Mouse (Mus musculus) MEL (cell line): Measurements from ENCODE around the gene Coro1a. TPM values are rescaled to one million over a fixed set of nuclear protein-coding genes. Genes with fewer than 3 reads are reported as not detected.

Experiments
- DNase-seq: peaks from one replicate; pipeline ENCODE4 v3.0.0; 2011; ENCODE audit warnings: low read depth, low spot score
- H3K27ac ChIP-seq: 2 replicates; pipeline ENCODE4 v1.5.1; 2012; ENCODE audit warnings: low read depth, mild to moderate bottlenecking, control low read depth, low read length, moderate library complexity; ENCODE audit not compliant: control insufficient read depth
- H3K27me3 ChIP-seq, 2 experiments: fragments of 150-350 bp in 1 of 2; sonication (generic) in 1 of 2; 2 replicates each; pipeline ENCODE4 v1.6.1; 2012; ENCODE audit warnings: low read length in 2 of 2, mild to moderate bottlenecking in 2 of 2, improper control_type of control experiment in 1 of 2, moderate library complexity in 1 of 2; ENCODE audit not compliant: insufficient read depth in 2 of 2, control insufficient read depth in 1 of 2
- H3K36me3 ChIP-seq, 2 experiments: 2 replicates each; pipeline ENCODE4 v1.6.1; 2012 to 2014; ENCODE audit warnings: low read length in 2 of 2, improper control_type of control experiment in 1 of 2, inconsistent platforms in 1 of 2, mild to moderate bottlenecking in 1 of 2; ENCODE audit not compliant: insufficient read depth in 2 of 2, control insufficient read depth in 1 of 2
- H3K4me1 ChIP-seq, 2 experiments: fragments of 150-350 bp in 1 of 2; sonication (generic) in 1 of 2; 2 replicates each; pipeline ENCODE4 v1.6.1; 2012; ENCODE audit warnings: low read length in 2 of 2, improper control_type of control experiment in 1 of 2, mild to moderate bottlenecking in 1 of 2; ENCODE audit not compliant: insufficient read depth in 2 of 2, control insufficient read depth in 1 of 2
- H3K4me3 ChIP-seq, 2 experiments: fragments of 150-350 bp in 1 of 2; sonication (generic) in 1 of 2; 2 replicates each; pipeline ENCODE4 v1.5.1; 2012; ENCODE audit warnings: low read depth in 2 of 2, low read length in 2 of 2, mild to moderate bottlenecking in 2 of 2, moderate library complexity in 2 of 2, control low read depth in 1 of 2, improper control_type of control experiment in 1 of 2; ENCODE audit not compliant: control insufficient read depth in 1 of 2, insufficient read depth in 1 of 2
- H3K79me2 ChIP-seq: 2 replicates; pipeline ENCODE4 v1.6.1; 2012; ENCODE audit warnings: mild to moderate bottlenecking, low read length, moderate library complexity; ENCODE audit not compliant: control insufficient read depth, poor library complexity, insufficient read depth
- H3K9ac ChIP-seq: 2 replicates; pipeline ENCODE4 v1.6.1; 2012; ENCODE audit warnings: low read depth, mild to moderate bottlenecking, control low read depth, low read length, moderate library complexity; ENCODE audit not compliant: control insufficient read depth, poor library complexity, severe bottlenecking
- H3K9me3 ChIP-seq: fragments of 150-350 bp; sonication (generic); replicated peaks from 2 replicates; pipeline ENCODE4 v1.6.1; 2012; ENCODE audit warnings: mild to moderate bottlenecking, low read length, improper control_type of control experiment, moderate library complexity; ENCODE audit not compliant: insufficient read depth
- CHD2 ChIP-seq: IDR thresholded peaks from 2 replicates; pipeline ENCODE4 v1.6.1; 2011; ENCODE audit warnings: low read length, improper control_type of control experiment
- CTCF ChIP-seq, 3 experiments: IDR thresholded peaks in 2 of 3; conservative IDR thresholded peaks in 1 of 3; 2 replicates each; pipeline ENCODE4 v1.5.1; 2011 to 2012; ENCODE audit warnings: low read length in 3 of 3, low read depth in 2 of 3, mild to moderate bottlenecking in 2 of 3, improper control_type of control experiment in 1 of 3, inconsistent platforms in 1 of 3, mixed read lengths in 1 of 3, moderate library complexity in 1 of 3; ENCODE audit not compliant: control insufficient read depth in 1 of 3, insufficient read depth in 1 of 3, poor library complexity in 1 of 3, severe bottlenecking in 1 of 3
- E2F4 ChIP-seq: IDR thresholded peaks from 2 replicates; pipeline ENCODE4 v1.6.1; 2011; ENCODE audit warnings: low read depth, low read length, improper control_type of control experiment, borderline replicate concordance
- ELF1 ChIP-seq: IDR thresholded peaks from 2 replicates; pipeline ENCODE4 v1.6.1; 2014; ENCODE audit warnings: low read depth, mild to moderate bottlenecking, inconsistent platforms, low read length, improper control_type of control experiment, moderate library complexity
- EP300 ChIP-seq, 2 experiments: IDR thresholded peaks; 2 replicates each; pipeline ENCODE4 v1.6.1; 2011; ENCODE audit warnings: improper control_type of control experiment in 2 of 2, low read length in 2 of 2, low read depth in 1 of 2, mild to moderate bottlenecking in 1 of 2
- ETS1 ChIP-seq: IDR thresholded peaks from 2 replicates; pipeline ENCODE4 v1.6.1; 2012; ENCODE audit warnings: low read depth, mild to moderate bottlenecking, inconsistent platforms, low read length, improper control_type of control experiment, moderate library complexity
- GABPA ChIP-seq: IDR thresholded peaks from 2 replicates; pipeline ENCODE4 v1.6.1; 2012; ENCODE audit warnings: low read depth, mild to moderate bottlenecking, inconsistent platforms, low read length, improper control_type of control experiment, moderate library complexity
- GATA1 ChIP-seq: IDR thresholded peaks from 2 replicates; pipeline ENCODE4 v1.6.1; 2011; ENCODE audit warnings: low read depth, low read length, improper control_type of control experiment
- HCFC1 ChIP-seq: IDR thresholded peaks from 2 replicates; pipeline ENCODE4 v1.6.1; 2012; ENCODE audit warnings: low read depth, mild to moderate bottlenecking, inconsistent platforms, low read length, improper control_type of control experiment, moderate library complexity
- JUND ChIP-seq: IDR thresholded peaks from 2 replicates; pipeline ENCODE4 v1.6.1; 2011; ENCODE audit warnings: low read depth, mild to moderate bottlenecking, improper control_type of control experiment, low read length
- KAT2A ChIP-seq: conservative IDR thresholded peaks from 2 replicates; pipeline ENCODE4 v1.6.1; 2012; ENCODE audit warnings: low read depth, low read length, improper control_type of control experiment, inconsistent platforms
- MAFK ChIP-seq: IDR thresholded peaks from 2 replicates; pipeline ENCODE4 v1.6.1; 2011; ENCODE audit warnings: low read depth, mild to moderate bottlenecking, low read length, improper control_type of control experiment, borderline replicate concordance
- MAX ChIP-seq: IDR thresholded peaks from 2 replicates; pipeline ENCODE4 v1.6.1; 2011; ENCODE audit warnings: low read length, improper control_type of control experiment
- MAZ ChIP-seq: IDR thresholded peaks from 2 replicates; pipeline ENCODE4 v1.6.1; 2012; ENCODE audit warnings: low read depth, mild to moderate bottlenecking, inconsistent platforms, low read length, improper control_type of control experiment
- MEF2A ChIP-seq: IDR thresholded peaks from 2 replicates; pipeline ENCODE4 v1.6.1; 2014; ENCODE audit warnings: low read depth, mild to moderate bottlenecking, inconsistent platforms, low read length, improper control_type of control experiment; ENCODE audit not compliant: poor library complexity, insufficient replicate concordance, severe bottlenecking; ENCODE audit errors: extremely low read depth
- MXI1 ChIP-seq: IDR thresholded peaks from 2 replicates; pipeline ENCODE4 v1.6.1; 2011; ENCODE audit warnings: mild to moderate bottlenecking, low read depth, low read length, improper control_type of control experiment
- MYB ChIP-seq: IDR thresholded peaks from 2 replicates; pipeline ENCODE4 v1.6.1; 2011; ENCODE audit warnings: mild to moderate bottlenecking, low read depth, low read length, improper control_type of control experiment
- POLR2A ChIP-seq, 2 experiments: IDR thresholded peaks; 2 replicates each; pipeline ENCODE4 v1.6.1; 2011 to 2012; ENCODE audit warnings: low read length in 2 of 2, mild to moderate bottlenecking in 2 of 2, control low read depth in 1 of 2, improper control_type of control experiment in 1 of 2, low read depth in 1 of 2, moderate library complexity in 1 of 2; ENCODE audit not compliant: control insufficient read depth in 1 of 2, insufficient read depth in 1 of 2, poor library complexity in 1 of 2
- POLR2AphosphoS5 ChIP-seq: IDR thresholded peaks from 2 replicates; pipeline ENCODE4 v1.6.1; 2012; ENCODE audit warnings: low read depth, borderline replicate concordance, mild to moderate bottlenecking, inconsistent platforms, low read length, moderate library complexity, mixed read lengths
- RAD21 ChIP-seq: IDR thresholded peaks from 2 replicates; pipeline ENCODE4 v1.6.1; 2011; ENCODE audit warnings: mild to moderate bottlenecking, low read depth, low read length, improper control_type of control experiment
- RCOR1 ChIP-seq: IDR thresholded peaks from 2 replicates; pipeline ENCODE4 v1.6.1; 2012; ENCODE audit warnings: low read depth, mild to moderate bottlenecking, inconsistent platforms, low read length, improper control_type of control experiment
- SIN3A ChIP-seq: IDR thresholded peaks from 2 replicates; pipeline ENCODE4 v1.6.1; 2012; ENCODE audit warnings: low read length, improper control_type of control experiment, inconsistent platforms
- SMC3 ChIP-seq: IDR thresholded peaks from 2 replicates; pipeline ENCODE4 v1.6.1; 2011; ENCODE audit warnings: low read depth, low read length, improper control_type of control experiment
- TAL1 ChIP-seq: IDR thresholded peaks from 2 replicates; pipeline ENCODE4 v1.6.1; 2012; ENCODE audit warnings: mild to moderate bottlenecking, inconsistent platforms, low read length, moderate library complexity, mixed read lengths
- TBP ChIP-seq: IDR thresholded peaks from 2 replicates; pipeline ENCODE4 v1.8.0; 2011; ENCODE audit warnings: low read depth, low read length, improper control_type of control experiment
- UBTF ChIP-seq: IDR thresholded peaks from 2 replicates; pipeline ENCODE4 v1.6.1; 2012; ENCODE audit warnings: low read depth, mild to moderate bottlenecking, inconsistent platforms, low read length, improper control_type of control experiment, moderate library complexity, borderline replicate concordance; ENCODE audit not compliant: insufficient read depth
- USF1 ChIP-seq: IDR thresholded peaks from 2 replicates; pipeline ENCODE4 v1.6.1; 2014; ENCODE audit warnings: low read depth, mild to moderate bottlenecking, inconsistent platforms, low read length, improper control_type of control experiment, moderate library complexity
- USF2 ChIP-seq, 2 experiments: IDR thresholded peaks; 2 replicates each; pipeline ENCODE4 v1.6.1; 2011 to 2012; ENCODE audit warnings: improper control_type of control experiment in 2 of 2, low read length in 2 of 2, borderline replicate concordance in 1 of 2, inconsistent platforms in 1 of 2, low read depth in 1 of 2, mild to moderate bottlenecking in 1 of 2; ENCODE audit not compliant: insufficient read depth in 1 of 2
- ZC3H11A ChIP-seq: IDR thresholded peaks from 2 replicates; pipeline ENCODE4 v1.6.1; 2012; ENCODE audit warnings: low read depth, mild to moderate bottlenecking, inconsistent platforms, low read length, improper control_type of control experiment
- ZKSCAN1 ChIP-seq: IDR thresholded peaks from 2 replicates; pipeline ENCODE4 v1.6.1; 2012; ENCODE audit warnings: low read depth, mild to moderate bottlenecking, inconsistent platforms, low read length, improper control_type of control experiment, moderate library complexity
- ZNF384 ChIP-seq: IDR thresholded peaks from 2 replicates; pipeline ENCODE4 v1.6.1; 2012; ENCODE audit warnings: low read depth, mild to moderate bottlenecking, inconsistent platforms, low read length, improper control_type of control experiment
- polyA plus RNA-seq, 2 experiments: library from polyadenylated mRNA; stranded (reverse) in 1 of 2; unstranded in 1 of 2; fragments of >175 nt in 1 of 2; fragments of >200 nt in 1 of 2; gene quantifications; 2 replicates each; pipeline versions ENCODE4 v1.2.1 to v1.2.4; 2012; ENCODE audit warnings: low replicate concordance in 2 of 2, low read depth in 1 of 2; ENCODE audit not compliant: insufficient read length in 2 of 2, insufficient read depth in 1 of 2, missing spikeins in 1 of 2
- total RNA-seq: library from RNA; depleted of rRNA; stranded (reverse); fragments of 300-350 nt; gene quantifications from 2 replicates; pipeline ENCODE4 v1.2.3, GENCODE M21; 2012

Gene Coro1a
- total and polyA plus RNA-seq, 3 experiments = 195 to 204 TPM; not detected in 1

- peak; percentile 55; the same call in 1 of the 2 replicates for TF ChIP-seq MXI1
- no peak for TF ChIP-seq CHD2
- no peak for TF ChIP-seq ELF1
- no peak for TF ChIP-seq ZNF384
- TF ChIP-seq GABPA = no peak
- no peak for TF ChIP-seq TAL1
- TF ChIP-seq RCOR1 = no peak
- no peak for TF ChIP-seq MAX
- no peak for TF ChIP-seq USF1
- TF ChIP-seq POLR2AphosphoS5 = no peak
- TF ChIP-seq UBTF = 0 out of 2 replicates have a peak, but pooled peaks have one; percentile 82
- TF ChIP-seq E2F4 = no peak
- TF ChIP-seq KAT2A = no peak
Observed at GRCm38 (mm10) chr7:126703757-126704077, 3.9 kb downstream of the Coro1a start (continued).

- Histone ChIP-seq H3K79me2 (peaks cover 27% of the 10 kb centered on the region), H3K36me3 (peaks cover 0 to 28% of the 10 kb centered on the region in 2 experiments; a peak in 2 of 4 replicates), H3K9me3 (no peaks in the 10 kb centered on the region), H3K9ac (peak overlapping the region; percentile 76), H3K4me1 (peaks cover 11 to 35% of the 10 kb centered on the region in 2 experiments; a peak in 3 of 4 replicates), H3K27ac (peak overlapping the region; percentile 93), H3K27me3 (no peaks in the 10 kb centered on the region), H3K4me3 (peak overlapping the region; percentile 65 to 88)
- DNase-seq = peak; percentile 63
- TF ChIP-seq GATA1 (no peak), GABPA (no peak), EP300 (IDR thresholded peaks at IDR 0.05; ENCODE audit: low read depth in 1 of 2, low read length in 2 of 2) (peak in 1 of 2 experiments; percentile 10; a peak in 1 of 4 replicates), SIN3A (peak; percentile 31; the same call in 1 of the 2 replicates), USF2 (IDR thresholded peaks at IDR 0.05; ENCODE audit: borderline replicate concordance in 1 of 2, insufficient read depth in 1 of 2, low read depth in 1 of 2, low read length in 2 of 2) (no peak), RCOR1 (0 out of 2 replicates have a peak, but pooled peaks have one; percentile 19), POLR2AphosphoS5 (no peak), JUND (no peak), MAX (no peak), MAFK (no peak), RAD21 (no peak), MEF2A (no peak), TAL1 (no peak), ZC3H11A (no peak), ZNF384 (no peak), MYB (no peak), SMC3 (no peak), POLR2A (IDR thresholded peaks at IDR 0.05; ENCODE audit: control insufficient read depth in 1 of 2, insufficient read depth in 1 of 2, low read depth in 1 of 2, low read length in 2 of 2, poor library complexity in 1 of 2) (0 out of 4 replicates have a peak, but pooled peaks of 1 of the 2 experiments have one; percentile 18), MXI1 (no peak; the same call in none of the 2 replicates), HCFC1 (no peak), ZKSCAN1 (no peak), CTCF (IDR thresholded peaks at IDR 0.05 in 2 of 3, conservative IDR thresholded peaks at IDR 0.05 in 1 of 3; ENCODE audit: control insufficient read depth in 1 of 3, insufficient read depth in 1 of 3, low read depth in 2 of 3, low read length in 3 of 3, poor library complexity in 1 of 3, severe bottlenecking in 1 of 3) (no peak), MAZ (0 out of 2 replicates have a peak, but pooled peaks have one; percentile 40), TBP (peak; percentile 47; the same call in 1 of the 2 replicates), USF1 (no peak), CHD2 (no peak), ETS1 (no peak), KAT2A (no peak)
Observed at GRCm38 (mm10) chr7:126702861-126703756, 4.5 kb downstream of the Coro1a start.
